Mouse (Mus musculus): ENCODE results near the gene Eif2b4. TPM values are rescaled to one million over a fixed set of nuclear protein-coding genes. Genes with fewer than 3 reads are reported as not detected.
A peak's percentile ranks its signal among the peaks of the same experiment; 100 is the strongest.

Eif2b4 gene
- total and polyA plus RNA-seq, 2 experiments from 2014 or later = 36.7 to 60.7 TPM

DNA sequence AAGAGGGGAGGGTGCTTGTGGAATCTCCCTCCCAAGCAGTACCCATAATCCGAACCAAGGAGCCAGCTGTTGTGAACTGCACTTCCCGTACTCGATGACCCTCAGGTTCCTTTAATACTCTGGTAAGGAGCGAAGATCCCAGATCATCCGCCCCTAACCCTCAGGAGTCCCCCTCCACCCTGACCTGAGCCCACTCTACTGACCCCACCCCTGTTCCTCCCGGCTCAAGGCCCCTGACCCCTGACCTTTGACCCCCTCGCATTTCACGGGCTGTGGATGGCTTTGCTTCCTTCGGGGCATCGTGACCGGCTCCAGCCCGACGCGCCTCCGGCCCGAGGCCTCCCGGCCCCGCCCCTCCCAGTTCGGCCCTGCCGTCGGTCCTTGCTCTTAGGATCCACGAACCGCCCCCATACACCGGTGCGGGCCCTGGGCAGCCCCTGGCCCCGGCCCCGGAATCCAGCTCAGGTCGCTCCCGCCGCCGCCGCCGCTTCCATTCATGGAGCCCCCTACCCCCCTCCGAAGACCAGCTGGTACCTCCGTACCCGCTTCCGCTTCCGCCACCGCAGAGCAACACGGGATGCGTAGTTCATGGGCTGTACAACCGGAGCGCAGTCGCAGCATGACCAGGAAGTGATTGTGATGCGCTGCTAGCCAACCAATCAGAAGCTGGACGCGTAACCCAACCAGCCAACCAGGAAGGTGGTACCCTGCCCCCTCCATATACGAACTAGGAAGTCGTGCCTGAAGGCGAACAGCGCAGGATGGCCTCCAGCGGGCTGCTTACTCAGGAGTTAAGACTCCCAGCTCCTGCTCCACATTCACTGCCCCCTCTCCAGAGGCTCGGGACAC lies 8.7 kb upstream of the Eif2b4 start, which contains the start of gene Zfp513:
Gene Zfp513, minus strand, starts transcription at position 562 of the 849 bp plus-strand sequence.
- DNase-seq (ENCODE audit: low spot score) (peak; percentile 100), ATAC-seq (ENCODE audit: insufficient read depth, low read depth) (peak; percentile 96)
- Histone ChIP-seq H3K9me3 (replicated peaks; ENCODE audit: control insufficient read depth, low read length) (0 out of 2 replicates have a peak, but pooled peaks cover 4% of the 10 kb centered on the region), H3K4me3 (ENCODE audit: low read depth, low read length) (peak within 1 kb of the TSS; percentile 89), H3K9ac (replicated peaks; ENCODE audit: low read depth, low read length) (peak within 1 kb of the TSS; percentile 83), H3K27ac (ENCODE audit: low read depth) (peak within 1 kb of the TSS; percentile 85), H3K27me3 (ENCODE audit: control insufficient read depth, insufficient read depth, low read length) (no peaks in the 10 kb centered on the region), H3K4me2 (ENCODE audit: low read depth, low read length) (peak within 1 kb of the TSS; percentile 93), H3K36me3 (replicated peaks; ENCODE audit: control insufficient read depth, insufficient read depth, low read length) (peaks cover 77% of the 10 kb centered on the region), H3K4me1 (ENCODE audit: control insufficient read depth, insufficient read depth) (peaks cover 9% of the 10 kb centered on the region)
- under 1% methylated on average over 52 of the region's 53 CpGs for WGBS
- TF ChIP-seq CTCF (IDR thresholded peaks at IDR 0.05; ENCODE audit: low read depth) (no peak), EP300 (IDR thresholded peaks at IDR 0.05; ENCODE audit: low read depth) (peak; percentile 85)

GRCm38 (mm10) chr5:31201042-31201741 lies 8.0 kb upstream of the Eif2b4 start:
- TF ChIP-seq EP300 (IDR thresholded peaks at IDR 0.05; ENCODE audit: low read depth) (no peak), CTCF (IDR thresholded peaks at IDR 0.05; ENCODE audit: low read depth) (no peak)
- 0 out of 2 replicates have a peak, but pooled peaks cover 4% of the 10 kb centered on the region for H3K9me3 ChIP-seq (replicated peaks; ENCODE audit: control insufficient read depth, low read length)
- H3K4me2 ChIP-seq (ENCODE audit: low read depth, low read length) = peak overlapping the region; percentile 93
- H3K9ac ChIP-seq (replicated peaks; ENCODE audit: low read depth, low read length) = peak overlapping the region; percentile 83
- ATAC-seq (ENCODE audit: insufficient read depth, low read depth) (no peak), DNase-seq (ENCODE audit: low spot score) (no peak)
- H3K4me3 ChIP-seq (ENCODE audit: low read depth, low read length) = peak overlapping the region; percentile 89
- H3K27ac ChIP-seq (ENCODE audit: low read depth) = peak overlapping the region; percentile 85
- H3K36me3 ChIP-seq (replicated peaks; ENCODE audit: control insufficient read depth, insufficient read depth, low read length) = peaks cover 78% of the 10 kb centered on the region
- WGBS = 16% methylated on average over 13 of the region's 13 CpGs
- H3K27me3 ChIP-seq (ENCODE audit: control insufficient read depth, insufficient read depth, low read length) = no peaks in the 10 kb centered on the region
- peaks cover 9% of the 10 kb centered on the region for H3K4me1 ChIP-seq (ENCODE audit: control insufficient read depth, insufficient read depth)

DNA sequence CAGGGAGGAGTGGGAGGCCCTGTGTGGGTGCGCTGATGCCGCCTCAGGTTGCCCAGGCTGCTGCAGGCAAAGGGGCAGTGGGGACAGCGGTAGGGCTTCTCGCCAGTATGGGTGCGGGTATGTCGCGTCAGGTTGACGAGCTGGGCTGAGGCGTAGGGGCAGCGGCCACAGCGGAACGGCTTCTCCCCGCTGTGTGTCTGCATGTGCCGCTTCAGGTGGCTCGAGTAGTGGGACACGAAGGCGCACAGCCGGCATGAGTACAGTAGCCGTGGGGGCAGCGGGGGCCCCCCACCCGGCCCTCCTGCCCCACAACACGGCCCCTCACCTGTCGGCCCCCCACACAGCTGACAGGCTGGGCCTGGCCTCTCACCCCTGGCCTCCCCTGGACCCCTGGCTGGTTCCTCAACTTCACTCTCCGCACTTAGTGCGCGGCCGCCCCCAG lies 7.1 kb upstream of the Eif2b4 start:
- Histone ChIP-seq H3K36me3 (replicated peaks; ENCODE audit: control insufficient read depth, insufficient read depth, low read length) (peaks cover 79% of the 10 kb centered on the region), H3K9me3 (replicated peaks; ENCODE audit: control insufficient read depth, low read length) (0 out of 2 replicates have a peak, but pooled peaks cover 4% of the 10 kb centered on the region), H3K27ac (ENCODE audit: low read depth) (no peak overlapping the region), H3K4me2 (ENCODE audit: low read depth, low read length) (no peak overlapping the region), H3K9ac (replicated peaks; ENCODE audit: low read depth, low read length) (no peak overlapping the region), H3K4me3 (ENCODE audit: low read depth, low read length) (no peak overlapping the region), H3K27me3 (ENCODE audit: control insufficient read depth, insufficient read depth, low read length) (no peaks in the 10 kb centered on the region), H3K4me1 (ENCODE audit: control insufficient read depth, insufficient read depth) (peaks cover 9% of the 10 kb centered on the region)
- ATAC-seq (ENCODE audit: insufficient read depth, low read depth) = no peak
- TF ChIP-seq EP300 (IDR thresholded peaks at IDR 0.05; ENCODE audit: low read depth) (no peak), CTCF (IDR thresholded peaks at IDR 0.05; ENCODE audit: low read depth) (no peak)
- no peak for DNase-seq (ENCODE audit: low spot score)
- WGBS = 88% methylated on average over 27 of the region's 27 CpGs

DNA sequence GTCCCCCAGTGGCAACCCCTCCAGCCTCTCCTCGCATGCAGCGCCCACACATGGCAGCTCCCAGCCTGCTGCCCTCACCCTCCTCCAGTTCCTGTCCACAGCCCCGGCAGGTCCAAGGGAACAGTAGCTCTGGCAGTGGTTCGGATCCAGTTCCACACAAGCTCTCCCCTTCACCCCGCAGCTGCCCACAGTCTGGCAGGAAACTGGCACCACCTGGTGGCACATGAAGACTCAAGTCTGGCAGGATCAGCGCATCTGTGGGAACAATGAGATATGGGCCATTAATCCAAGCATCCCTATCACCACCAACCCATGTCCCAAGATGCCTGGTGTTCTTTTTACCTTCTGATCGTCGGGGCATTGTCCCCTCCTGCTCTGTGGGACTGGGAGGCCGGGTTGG lies 6.7 kb upstream of the Eif2b4 start:
- no peak overlapping the region for H3K4me2 ChIP-seq (ENCODE audit: low read depth, low read length)
- H3K4me3 ChIP-seq (ENCODE audit: low read depth, low read length) = no peak overlapping the region
- H3K4me1 ChIP-seq (ENCODE audit: control insufficient read depth, insufficient read depth) = peaks cover 9% of the 10 kb centered on the region
- no peak; the same call in 1 of the 2 replicates for TF ChIP-seq CTCF (IDR thresholded peaks at IDR 0.05; ENCODE audit: low read depth)
- no peak for TF ChIP-seq EP300 (IDR thresholded peaks at IDR 0.05; ENCODE audit: low read depth)
- no peaks in the 10 kb centered on the region for H3K27me3 ChIP-seq (ENCODE audit: control insufficient read depth, insufficient read depth, low read length)
- 0 out of 2 replicates have a peak, but pooled peaks cover 4% of the 10 kb centered on the region for H3K9me3 ChIP-seq (replicated peaks; ENCODE audit: control insufficient read depth, low read length)
- DNase-seq (ENCODE audit: low spot score) (no peak), ATAC-seq (ENCODE audit: insufficient read depth, low read depth) (no peak)
- no peak overlapping the region for H3K27ac ChIP-seq (ENCODE audit: low read depth)
- H3K36me3 ChIP-seq (replicated peaks; ENCODE audit: control insufficient read depth, insufficient read depth, low read length) = peaks cover 79% of the 10 kb centered on the region
- 74% methylated on average over 9 of the region's 9 CpGs for WGBS
- H3K9ac ChIP-seq (replicated peaks; ENCODE audit: low read depth, low read length) = no peak overlapping the region

DNA sequence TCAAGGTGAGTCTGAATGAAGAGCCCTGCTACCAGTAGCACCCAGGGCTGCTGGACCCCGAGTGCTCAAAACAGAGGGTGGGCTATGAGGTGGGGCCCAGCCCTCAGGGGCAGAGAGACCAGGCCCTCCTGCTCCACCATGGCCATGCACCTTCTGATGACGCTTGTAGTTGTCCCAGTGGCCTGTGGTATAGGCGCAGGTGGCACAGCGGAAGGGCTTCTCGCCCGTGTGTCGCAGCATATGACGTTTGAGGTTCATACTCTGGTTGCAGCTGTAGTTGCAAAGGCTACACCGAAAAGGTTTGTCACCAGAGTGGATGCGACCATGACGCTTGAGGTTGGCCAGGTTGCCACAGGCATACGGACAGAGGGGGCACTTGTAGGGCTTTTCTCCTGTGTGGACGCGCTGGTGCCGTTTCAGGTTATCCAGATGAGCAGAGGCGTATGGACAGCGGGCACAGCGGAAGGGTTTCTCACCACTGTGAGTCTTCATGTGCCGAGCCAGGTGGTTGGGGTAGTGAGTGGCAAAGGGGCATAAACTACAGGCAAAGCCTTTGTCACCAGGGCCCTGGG lies 6.2 kb upstream of the Eif2b4 start:
- Histone ChIP-seq H3K9ac (replicated peaks; ENCODE audit: low read depth, low read length) (no peak overlapping the region), H3K4me1 (ENCODE audit: control insufficient read depth, insufficient read depth) (peaks cover 9% of the 10 kb centered on the region), H3K9me3 (replicated peaks; ENCODE audit: control insufficient read depth, low read length) (0 out of 2 replicates have a peak, but pooled peaks cover 4% of the 10 kb centered on the region), H3K27me3 (ENCODE audit: control insufficient read depth, insufficient read depth, low read length) (no peaks in the 10 kb centered on the region), H3K4me2 (ENCODE audit: low read depth, low read length) (no peak overlapping the region), H3K4me3 (ENCODE audit: low read depth, low read length) (no peak overlapping the region), H3K27ac (ENCODE audit: low read depth) (no peak overlapping the region), H3K36me3 (replicated peaks; ENCODE audit: control insufficient read depth, insufficient read depth, low read length) (peaks cover 75% of the 10 kb centered on the region)
- TF ChIP-seq EP300 (IDR thresholded peaks at IDR 0.05; ENCODE audit: low read depth) (no peak), CTCF (IDR thresholded peaks at IDR 0.05; ENCODE audit: low read depth) (no peak)
- no peak for DNase-seq (ENCODE audit: low spot score)
- WGBS = 88% methylated on average over 19 of the region's 19 CpGs
- no peak for ATAC-seq (ENCODE audit: insufficient read depth, low read depth)

Data from heart, postnatal 0 days (tissue).